Mouse (Mus musculus): ENCODE results near the gene Adamts20. TPM values are rescaled to one million over a fixed set of nuclear protein-coding genes. Genes with fewer than 3 reads are reported as not detected.

The Adamts20 gene
- polyA plus RNA-seq, 1 experiment, result 8.6 TPM

DNA sequence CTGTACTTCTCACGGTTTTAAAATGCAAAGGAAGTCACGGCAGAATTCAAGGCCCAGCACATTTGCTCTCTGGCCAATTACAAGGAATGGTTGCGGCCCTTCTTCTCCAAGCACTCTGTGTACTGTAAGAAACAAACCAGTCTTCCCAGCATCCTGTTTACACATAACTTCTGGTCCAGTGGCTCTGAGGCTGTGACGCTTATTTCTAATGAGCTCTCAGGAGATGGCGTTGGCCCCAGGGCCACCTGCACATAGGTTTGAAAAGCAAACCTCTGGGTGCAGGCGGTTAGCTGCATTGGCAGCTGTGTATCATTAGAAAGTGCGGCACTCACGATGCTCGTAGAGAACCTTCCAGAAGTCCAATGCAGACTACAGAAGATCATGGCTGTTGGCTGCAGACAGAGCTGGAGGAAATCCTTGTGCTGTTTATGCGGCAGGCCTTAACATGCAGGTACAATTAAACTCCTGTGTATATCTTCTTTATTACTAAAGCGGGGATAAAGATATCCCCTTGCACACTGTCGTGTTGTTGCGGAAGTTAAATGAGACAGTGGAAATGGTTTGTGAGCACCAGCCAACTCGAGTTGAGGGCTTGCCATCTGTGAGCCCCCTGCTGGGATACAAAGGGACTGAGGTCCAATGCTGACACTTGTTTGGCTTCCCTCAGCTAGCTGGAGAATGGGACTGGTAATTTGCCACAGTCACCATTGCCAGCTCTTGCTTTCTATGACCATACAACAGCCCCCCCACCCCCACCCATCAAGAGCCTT lies 210.9 kb downstream of the Adamts20 start:
- DNase-seq (ENCODE audit: extremely low spot score in 1 of 2, low spot score in 1 of 2), result no peak

DNA sequence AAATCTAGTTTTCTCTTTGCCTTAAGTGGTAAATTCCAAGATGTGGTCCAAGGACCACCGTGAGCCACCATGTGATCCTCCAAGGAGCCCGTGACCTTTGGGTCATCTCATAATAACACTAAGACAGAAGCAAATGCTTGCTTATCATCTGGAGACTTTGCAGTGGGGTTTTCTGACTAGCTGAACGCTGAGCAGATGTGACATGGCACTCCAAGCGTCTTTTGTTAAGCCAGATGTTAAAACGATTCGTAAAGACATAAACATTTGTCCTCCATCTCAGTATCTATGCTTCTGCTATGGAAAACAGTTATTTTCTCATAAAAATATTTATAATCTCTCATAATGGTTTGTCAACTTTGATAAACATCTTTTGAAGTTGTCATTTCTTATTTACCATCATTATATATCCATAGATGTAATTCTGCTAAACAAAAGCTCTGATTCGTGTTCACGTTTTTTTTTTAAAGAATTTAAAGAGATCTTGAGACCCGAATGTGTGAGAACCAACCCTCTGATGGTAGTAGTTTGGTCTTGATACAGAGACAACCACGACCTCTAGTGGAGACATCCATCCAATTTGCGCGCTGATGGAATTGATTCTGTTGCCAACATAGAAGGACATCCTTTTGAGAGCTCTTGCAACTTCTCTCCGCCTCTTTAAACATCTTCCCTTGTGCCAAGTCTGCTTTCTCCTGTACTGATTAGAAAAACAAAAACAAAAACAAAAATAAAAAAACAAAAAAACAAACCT lies 212.1 kb downstream of the Adamts20 start:
- DNase-seq (ENCODE audit: extremely low spot score in 1 of 2, low spot score in 1 of 2), result peak in 1 of 2 experiments; percentile 76

DNA sequence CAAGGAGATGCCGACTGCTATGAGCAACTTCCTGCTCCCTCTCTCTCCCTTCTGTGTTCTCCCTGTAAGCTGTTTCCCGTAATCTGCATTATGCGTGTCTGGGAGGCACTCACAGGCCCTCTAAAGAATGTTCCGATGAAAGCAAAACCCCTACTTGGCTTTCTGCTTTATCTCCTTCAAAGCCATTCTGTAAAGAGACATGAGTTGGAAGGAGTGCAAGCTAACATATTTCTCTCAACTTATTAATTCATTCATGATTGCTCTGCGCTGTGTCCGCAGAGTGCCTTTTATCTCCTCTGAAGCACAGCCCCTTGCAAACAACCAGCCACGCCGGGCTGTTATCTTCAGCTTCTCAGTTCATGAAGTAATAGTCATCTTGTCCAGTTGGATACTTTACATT lies 215.5 kb downstream of the Adamts20 start:
- no peak for DNase-seq (ENCODE audit: extremely low spot score in 1 of 2, low spot score in 1 of 2)

DNA sequence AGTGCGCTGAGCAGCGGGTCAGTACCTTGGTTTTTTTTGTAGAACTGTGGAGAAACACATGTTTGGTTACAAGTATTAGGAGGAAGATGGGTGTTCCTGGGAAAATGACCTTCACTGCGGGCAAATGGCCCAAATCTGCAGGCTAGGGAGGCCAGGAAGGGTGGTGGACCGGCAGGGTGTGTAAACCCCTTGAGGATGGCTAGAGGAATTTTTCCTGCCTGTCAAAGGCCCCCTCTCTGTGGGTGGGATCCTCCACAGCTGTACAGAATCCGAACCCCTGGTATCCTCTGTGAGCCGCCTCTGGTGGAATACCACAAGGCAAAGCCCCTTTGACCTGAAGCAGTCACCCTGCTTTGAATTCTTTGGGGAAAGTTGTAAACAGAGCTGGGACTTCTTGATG lies 216.8 kb downstream of the Adamts20 start:
- DNase-seq (ENCODE audit: extremely low spot score in 1 of 2, low spot score in 1 of 2), result no peak

GRCm38 (mm10) chr15:94246669-94247068 lies 218.5 kb downstream of the Adamts20 start:
- no peak for DNase-seq (ENCODE audit: extremely low spot score in 1 of 2, low spot score in 1 of 2)

- DNase-seq (ENCODE audit: extremely low spot score in 1 of 2, low spot score in 1 of 2), result no peak
Observed at GRCm38 (mm10) chr15:94244336-94244735, 220.9 kb downstream of the Adamts20 start.

- peak in 1 of 2 experiments; percentile 57 for DNase-seq (ENCODE audit: extremely low spot score in 1 of 2, low spot score in 1 of 2)
Observed at GRCm38 (mm10) chr15:94242133-94242532, 223.1 kb downstream of the Adamts20 start.

- DNase-seq (ENCODE audit: extremely low spot score in 1 of 2, low spot score in 1 of 2), result no peak
Observed at GRCm38 (mm10) chr15:94239637-94240036, 225.6 kb downstream of the Adamts20 start.

DNA sequence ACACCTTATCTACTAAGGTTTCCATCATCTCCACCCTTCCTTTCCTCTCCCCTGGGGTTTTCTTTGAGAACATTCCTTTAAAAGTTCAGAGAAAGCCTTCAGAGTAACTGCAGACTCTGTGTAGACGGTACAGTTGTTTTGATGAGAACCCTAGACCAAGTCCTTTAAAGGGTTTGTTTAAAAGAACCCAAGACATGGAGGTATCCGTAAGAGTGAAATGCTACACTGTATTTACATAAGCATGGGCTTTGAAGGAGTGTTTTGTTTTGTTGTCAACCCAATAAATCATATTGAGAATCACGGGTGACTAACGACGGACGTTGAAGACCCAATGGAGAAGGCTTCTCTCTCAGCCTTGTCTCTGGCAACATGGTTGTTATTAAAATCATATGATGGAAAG lies 226.1 kb downstream of the Adamts20 start:
- DNase-seq (ENCODE audit: extremely low spot score in 1 of 2, low spot score in 1 of 2), result no peak

- DNase-seq (ENCODE audit: extremely low spot score in 1 of 2, low spot score in 1 of 2), result no peak
Observed at GRCm38 (mm10) chr15:94238058-94238876, 227.0 kb downstream of the Adamts20 start.

- no peak for DNase-seq (ENCODE audit: extremely low spot score in 1 of 2, low spot score in 1 of 2)
Observed at GRCm38 (mm10) chr15:94236726-94237125, 228.5 kb downstream of the Adamts20 start.

DNA sequence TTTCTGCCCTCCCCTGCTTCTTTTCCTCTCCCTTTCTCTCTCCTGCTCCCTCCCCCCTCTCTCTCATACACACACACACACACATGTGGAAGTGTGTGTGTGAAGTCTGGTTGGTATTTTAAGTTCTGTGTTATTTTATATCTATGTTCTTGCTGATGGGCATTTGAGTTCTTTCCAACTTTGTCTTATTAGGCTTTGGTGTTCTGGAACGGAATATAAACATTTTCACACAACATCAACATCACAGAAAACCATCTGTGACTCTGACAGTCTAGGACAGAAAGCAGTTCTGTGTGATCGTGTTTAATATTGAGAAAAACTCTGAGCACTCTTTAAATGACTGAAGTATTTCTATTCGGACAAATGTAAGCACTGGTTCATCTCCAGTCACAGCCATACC lies 229.1 kb downstream of the Adamts20 start:
- DNase-seq (ENCODE audit: extremely low spot score in 1 of 2, low spot score in 1 of 2), result no peak

DNA sequence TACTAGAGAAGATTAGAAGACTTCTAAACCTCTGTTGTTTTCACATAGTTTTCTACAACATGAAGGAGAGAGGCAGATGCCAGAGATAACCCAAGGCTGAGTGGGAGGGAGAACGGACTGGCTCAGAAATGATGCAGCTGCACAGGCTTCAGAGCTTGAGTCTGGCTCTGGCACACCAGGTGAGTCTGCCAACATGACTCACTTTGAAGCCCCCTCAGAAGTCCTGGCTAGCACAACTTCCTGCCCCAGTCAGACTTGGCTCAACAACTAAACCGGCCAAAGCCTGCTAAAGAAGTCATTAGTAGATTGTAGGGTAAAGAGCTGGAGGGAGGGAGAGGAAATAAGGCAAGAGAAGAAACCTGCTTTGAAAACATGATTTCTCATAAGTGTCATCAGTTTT lies 230.0 kb downstream of the Adamts20 start:
- DNase-seq (ENCODE audit: extremely low spot score in 1 of 2, low spot score in 1 of 2), result no peak

GRCm38 (mm10) chr15:94231246-94231645 lies 234.0 kb downstream of the Adamts20 start:
- DNase-seq (ENCODE audit: extremely low spot score in 1 of 2, low spot score in 1 of 2), result no peak

GRCm38 (mm10) chr15:94227388-94227787 lies 237.8 kb downstream of the Adamts20 start:
- DNase-seq (ENCODE audit: extremely low spot score in 1 of 2, low spot score in 1 of 2), result no peak

DNA sequence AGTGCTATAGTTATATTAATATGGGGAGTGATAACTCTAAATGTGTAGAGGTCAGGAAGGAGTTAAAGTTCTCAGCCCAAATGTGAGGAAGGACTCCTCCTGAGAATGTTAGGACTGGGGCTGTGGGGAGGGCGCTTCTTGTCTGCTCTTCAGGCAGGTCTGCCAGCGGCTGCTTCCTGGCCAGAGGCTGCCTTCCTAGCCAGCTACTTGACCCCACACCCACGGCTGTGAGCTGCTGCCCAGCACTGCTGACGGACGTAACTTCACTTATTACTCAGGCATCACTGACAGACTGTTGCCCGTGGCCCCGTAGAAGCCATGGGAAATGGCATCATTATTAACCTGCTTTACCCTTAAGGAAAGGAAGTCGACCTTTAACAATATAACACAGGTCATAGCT lies 242.1 kb downstream of the Adamts20 start:
- DNase-seq (ENCODE audit: extremely low spot score in 1 of 2, low spot score in 1 of 2), result no peak

DNA sequence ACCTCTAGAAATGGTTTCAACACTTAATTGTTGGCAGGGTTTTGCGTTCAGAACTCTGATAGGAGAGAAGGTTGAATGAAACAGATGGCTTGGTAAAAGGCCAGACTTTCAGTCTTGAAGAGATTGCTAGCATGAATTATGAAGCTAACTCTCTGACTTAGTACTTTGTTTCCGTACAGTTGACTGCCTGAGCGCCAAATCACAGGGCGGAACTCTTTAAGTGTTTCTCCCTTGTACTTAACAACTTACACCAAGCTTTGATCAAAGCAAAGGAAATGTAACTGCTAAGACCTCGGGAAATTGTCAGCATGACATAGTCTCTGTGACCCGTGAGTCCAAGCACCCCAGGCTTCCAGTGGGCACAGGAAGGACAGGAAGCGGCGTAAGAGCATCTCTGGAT lies 244.5 kb downstream of the Adamts20 start:
- no peak for DNase-seq (ENCODE audit: extremely low spot score in 1 of 2, low spot score in 1 of 2)
